Mouse (Mus musculus): ENCODE data around the gene Cd274. TPM values are rescaled to one million over a fixed set of nuclear protein-coding genes. Genes with fewer than 3 reads are reported as not detected.

Cd274 gene
- polyA plus RNA-seq, 1 experiment from 2014 or later: 0.34 TPM

GRCm38 (mm10) chr19:29417894-29418293 lies 50.6 kb downstream of the Cd274 start:
- Histone ChIP-seq H3K4me2 (no peak overlapping the region), H3K27me3 (no peaks in the 10 kb centered on the region), H3K4me3 (no peak overlapping the region), H3K27ac (no peak overlapping the region), H3K9me3 (no peaks in the 10 kb centered on the region), H3K36me3 (no peaks in the 10 kb centered on the region), H3K4me1 (peaks cover 10% of the 10 kb centered on the region), H3K9ac (no peak overlapping the region)
- 84% methylated on average over 2 of the region's 2 CpGs for WGBS
- no peak for ATAC-seq (ENCODE audit: insufficient number of reproducible peaks, insufficient read depth, low FRiP score, low TSS enrichment, low read depth)

GRCm38 (mm10) chr19:29418661-29419115 lies 51.4 kb downstream of the Cd274 start:
- Histone ChIP-seq H3K27ac (no peak overlapping the region), H3K27me3 (no peaks in the 10 kb centered on the region), H3K9ac (no peak overlapping the region), H3K9me3 (no peaks in the 10 kb centered on the region), H3K36me3 (no peaks in the 10 kb centered on the region), H3K4me1 (peaks cover 2% of the 10 kb centered on the region), H3K4me2 (no peak overlapping the region), H3K4me3 (no peak overlapping the region)
- WGBS: 52% methylated on average over 9 of the region's 9 CpGs
- ATAC-seq (ENCODE audit: insufficient number of reproducible peaks, insufficient read depth, low FRiP score, low TSS enrichment, low read depth): no peak

GRCm38 (mm10) chr19:29419506-29419905 lies 52.3 kb downstream of the Cd274 start:
- no peak for ATAC-seq (ENCODE audit: insufficient number of reproducible peaks, insufficient read depth, low FRiP score, low TSS enrichment, low read depth)
- Histone ChIP-seq H3K4me1 (no peaks in the 10 kb centered on the region), H3K27me3 (no peaks in the 10 kb centered on the region), H3K4me2 (no peak overlapping the region), H3K9me3 (no peaks in the 10 kb centered on the region), H3K4me3 (no peak overlapping the region), H3K36me3 (no peaks in the 10 kb centered on the region), H3K9ac (no peak overlapping the region), H3K27ac (no peak overlapping the region; the same call in 1 of the 2 replicates)
- 51% methylated on average over 3 of the region's 3 CpGs for WGBS

- no peaks in the 10 kb centered on the region for H3K27me3 ChIP-seq
- H3K27ac ChIP-seq: no peak overlapping the region
- no peak overlapping the region for H3K4me3 ChIP-seq
- no peaks in the 10 kb centered on the region for H3K36me3 ChIP-seq
- no peak for ATAC-seq (ENCODE audit: insufficient number of reproducible peaks, insufficient read depth, low FRiP score, low TSS enrichment, low read depth)
- no peak overlapping the region for H3K4me2 ChIP-seq
- H3K9me3 ChIP-seq: no peaks in the 10 kb centered on the region
- H3K4me1 ChIP-seq: no peaks in the 10 kb centered on the region
- no peak overlapping the region for H3K9ac ChIP-seq
Observed at GRCm38 (mm10) chr19:29419946-29420345, 52.7 kb downstream of the Cd274 start.

- no peak overlapping the region for H3K4me2 ChIP-seq
- ATAC-seq (ENCODE audit: insufficient number of reproducible peaks, insufficient read depth, low FRiP score, low TSS enrichment, low read depth): no peak
Observed at GRCm38 (mm10) chr19:29420397-29420796, 53.1 kb downstream of the Cd274 start.

GRCm38 (mm10) chr19:29422013-29422645 lies 54.9 kb downstream of the Cd274 start:
- H3K9me3 ChIP-seq: no peaks in the 10 kb centered on the region
- no peaks in the 10 kb centered on the region for H3K4me1 ChIP-seq
- no peaks in the 10 kb centered on the region for H3K27me3 ChIP-seq
- no peaks in the 10 kb centered on the region for H3K36me3 ChIP-seq
- ATAC-seq (ENCODE audit: insufficient number of reproducible peaks, insufficient read depth, low FRiP score, low TSS enrichment, low read depth): no peak
- no peak overlapping the region for H3K4me3 ChIP-seq
- no peak overlapping the region for H3K9ac ChIP-seq
- 88% methylated on average over 16 of the region's 16 CpGs for WGBS
- no peak overlapping the region for H3K27ac ChIP-seq
- H3K4me2 ChIP-seq: no peak overlapping the region

More at GRCm38 (mm10) chr19:29420397-29420796, 53.1 kb downstream of the Cd274 start:
- Histone ChIP-seq H3K4me1 (no peaks in the 10 kb centered on the region), H3K27ac (no peak overlapping the region), H3K4me3 (no peak overlapping the region), H3K9ac (no peak overlapping the region), H3K9me3 (no peaks in the 10 kb centered on the region), H3K27me3 (no peaks in the 10 kb centered on the region), H3K36me3 (no peaks in the 10 kb centered on the region)
- WGBS: 74% methylated on average over 8 of the region's 8 CpGs

- Histone ChIP-seq H3K9ac (no peak overlapping the region), H3K4me2 (no peak overlapping the region), H3K36me3 (no peaks in the 10 kb centered on the region), H3K27me3 (no peaks in the 10 kb centered on the region), H3K4me3 (no peak overlapping the region), H3K27ac (no peak overlapping the region), H3K4me1 (no peaks in the 10 kb centered on the region), H3K9me3 (no peaks in the 10 kb centered on the region)
- ATAC-seq (ENCODE audit: insufficient number of reproducible peaks, insufficient read depth, low FRiP score, low TSS enrichment, low read depth): no peak
- 73% methylated on average over 7 of the region's 7 CpGs for WGBS
Observed at GRCm38 (mm10) chr19:29422796-29423195, 55.5 kb downstream of the Cd274 start.

- Histone ChIP-seq H3K9ac (no peak overlapping the region), H3K4me1 (no peaks in the 10 kb centered on the region), H3K4me3 (no peak overlapping the region), H3K27ac (no peak overlapping the region), H3K9me3 (0 out of 2 replicates have a peak, but pooled peaks cover 4% of the 10 kb centered on the region), H3K36me3 (no peaks in the 10 kb centered on the region), H3K4me2 (no peak overlapping the region), H3K27me3 (no peaks in the 10 kb centered on the region)
- WGBS: 74% methylated on average over 3 of the region's 3 CpGs
- no peak for ATAC-seq (ENCODE audit: insufficient number of reproducible peaks, insufficient read depth, low FRiP score, low TSS enrichment, low read depth)
Observed at GRCm38 (mm10) chr19:29430516-29430915, 63.3 kb downstream of the Cd274 start.

GRCm38 (mm10) chr19:29430953-29431352 lies 63.7 kb downstream of the Cd274 start:
- no peaks in the 10 kb centered on the region for H3K4me1 ChIP-seq
- no peaks in the 10 kb centered on the region for H3K36me3 ChIP-seq
- no peak overlapping the region for H3K4me2 ChIP-seq
- H3K27ac ChIP-seq: no peak overlapping the region
- ATAC-seq (ENCODE audit: insufficient number of reproducible peaks, insufficient read depth, low FRiP score, low TSS enrichment, low read depth): no peak
- WGBS: 70% methylated on average over 3 of the region's 3 CpGs
- no peak overlapping the region for H3K4me3 ChIP-seq
- H3K9ac ChIP-seq: no peak overlapping the region
- no peaks in the 10 kb centered on the region for H3K27me3 ChIP-seq
- H3K9me3 ChIP-seq: 0 out of 2 replicates have a peak, but pooled peaks cover 4% of the 10 kb centered on the region

- Histone ChIP-seq H3K9ac (no peak overlapping the region), H3K36me3 (no peaks in the 10 kb centered on the region), H3K4me2 (no peak overlapping the region), H3K9me3 (no peaks in the 10 kb centered on the region), H3K4me3 (no peak overlapping the region), H3K27me3 (no peaks in the 10 kb centered on the region), H3K27ac (no peak overlapping the region), H3K4me1 (peaks cover 3% of the 10 kb centered on the region; the same call in 1 of the 2 replicates)
- WGBS: 81% methylated on average over 18 of the region's 18 CpGs
- no peak for ATAC-seq (ENCODE audit: insufficient number of reproducible peaks, insufficient read depth, low FRiP score, low TSS enrichment, low read depth)
Observed at GRCm38 (mm10) chr19:29436793-29437479, 69.7 kb downstream of the Cd274 start.

All from embryonic facial prominence, embryonic 13.5 days (tissue).